Mouse (Mus musculus): ENCODE data around the gene Lyar. TPM values are rescaled to one million over a fixed set of nuclear protein-coding genes. Genes with fewer than 3 reads are reported as not detected.

Lyar gene
- polyA plus RNA-seq (2015; fragmentation: Illumina TruSeq; extraction: RNeasy Lipid Tissue Mini Kit (QIAGEN cat#74804); ENCODE audit: insufficient read depth, low read depth, low replicate concordance) = 8.7 TPM

GRCm38 (mm10) chr5:38220328-38220912 is at the start of gene Lyar, which contains the start of gene Zbtb49:
TSS of gene Lyar (plus strand) at chr5:38220470.
TSS of gene Zbtb49 (minus strand) at chr5:38220457.

GRCm38 (mm10) chr5:38260107-38260682 is 39.9 kb downstream of the Lyar start, which contains the start of gene Tmem128:
TSS of gene Tmem128 (plus strand) at chr5:38260185.

GRCm38 (mm10) chr5:38275771-38276170 is 55.5 kb downstream of the Lyar start, which contains the start of gene Otop1:
TSS of gene Otop1 (plus strand) at chr5:38275972.

Other genes starting within 250 kb of the Lyar start
- 9.8 TPM for gene Stx18, start 181.7 kb upstream of the Lyar start, polyA plus RNA-seq (2015; fragmentation: Illumina TruSeq; extraction: RNeasy Lipid Tissue Mini Kit (QIAGEN cat#74804); ENCODE audit: insufficient read depth, low read depth, low replicate concordance)
- 4.9 TPM for gene Nsg1, start 60.6 kb upstream of the Lyar start, polyA plus RNA-seq (2015; fragmentation: Illumina TruSeq; extraction: RNeasy Lipid Tissue Mini Kit (QIAGEN cat#74804); ENCODE audit: insufficient read depth, low read depth, low replicate concordance)
- 5.5 TPM for gene Zbtb49, start within 50 bp of the Lyar start, polyA plus RNA-seq (2015; fragmentation: Illumina TruSeq; extraction: RNeasy Lipid Tissue Mini Kit (QIAGEN cat#74804); ENCODE audit: insufficient read depth, low read depth, low replicate concordance)
- gene Tmem128, start 39.7 kb downstream of the Lyar start, polyA plus RNA-seq (2015; fragmentation: Illumina TruSeq; extraction: RNeasy Lipid Tissue Mini Kit (QIAGEN cat#74804); ENCODE audit: insufficient read depth, low read depth, low replicate concordance) = 9.2 TPM
- gene Otop1, start 55.5 kb downstream of the Lyar start, polyA plus RNA-seq (2015; fragmentation: Illumina TruSeq; extraction: RNeasy Lipid Tissue Mini Kit (QIAGEN cat#74804); ENCODE audit: insufficient read depth, low read depth, low replicate concordance) = not detected
- not detected for gene Drd5, start 98.9 kb downstream of the Lyar start, polyA plus RNA-seq (2015; fragmentation: Illumina TruSeq; extraction: RNeasy Lipid Tissue Mini Kit (QIAGEN cat#74804); ENCODE audit: insufficient read depth, low read depth, low replicate concordance)

All from pancreas, adult 10 weeks (tissue).